Mouse (Mus musculus) left cerebral cortex, postnatal 25 days (tissue): ENCODE results near the gene Mbd6. TPM values are rescaled to one million over a fixed set of nuclear protein-coding genes. Genes with fewer than 3 reads are reported as not detected.

Experiments used
- DNase-seq, 2 experiments: peaks; one replicate each; pipeline ENCODE4 v3.0.0; 2022; ENCODE audit warnings: low spot score in 2 of 2, mixed read lengths in 1 of 2
- intact Hi-C: fragments of 180-260 bp; cut with DNase I; formaldehyde crosslinking; loops from one replicate; pipeline ENCODE4 v1.15.1; 2025
- total RNA-seq, 2 experiments: library from RNA; stranded (reverse); gene quantifications; 2 replicates each; pipeline ENCODE4 v1.2.3; 2021

Gene Mbd6
- total RNA-seq, 2 experiments from 2014 or later: 32.2 to 38.9 TPM

DNA sequence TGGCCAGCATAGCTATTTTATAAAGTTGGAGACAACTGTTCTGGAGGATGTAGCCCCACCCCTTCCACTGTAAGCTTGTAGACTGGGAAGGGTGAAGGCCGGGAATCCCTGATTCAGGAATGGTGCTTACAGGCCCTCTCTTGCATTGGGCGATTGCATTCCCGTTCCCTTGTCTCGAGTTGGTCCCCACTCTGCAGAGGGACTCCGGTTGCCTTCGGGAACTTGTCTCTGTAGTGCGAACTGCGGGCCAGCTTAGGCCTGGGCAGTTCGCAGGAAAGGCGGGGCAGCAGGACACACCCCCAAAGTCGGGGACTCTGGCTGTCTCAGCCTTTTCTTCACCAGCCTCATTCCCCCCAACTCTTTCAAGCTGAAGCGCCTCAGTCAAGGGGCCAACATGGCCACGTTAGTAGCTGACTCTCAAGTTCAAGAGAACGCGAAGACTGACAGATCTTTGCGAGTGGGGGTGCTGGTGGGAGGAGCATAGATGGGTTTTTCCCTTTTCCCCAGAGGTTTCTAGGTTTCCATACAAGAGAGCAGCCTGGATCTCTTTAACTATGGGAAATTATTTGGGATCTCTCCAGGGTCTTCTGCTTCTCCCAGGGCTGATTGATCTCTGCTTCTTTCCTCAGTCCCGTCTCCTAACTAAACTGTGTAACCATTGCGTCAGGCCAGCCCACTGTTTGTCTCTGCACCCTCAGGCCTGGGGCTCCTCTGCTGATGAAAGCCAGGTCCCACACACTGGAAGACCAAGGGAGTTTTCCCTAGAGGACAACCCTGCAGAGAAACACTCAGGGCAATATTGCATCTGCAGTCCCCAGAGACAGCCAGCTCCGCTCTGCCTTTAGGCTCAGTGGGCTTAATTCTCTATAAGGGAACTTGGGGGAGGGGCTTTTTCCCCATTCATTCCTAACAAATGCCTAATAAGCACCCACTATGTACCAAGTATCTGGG, 2.4 kb upstream of the Mbd6 start:
- DNase-seq: peak in 1 of 2 experiments; percentile 51
- intact Hi-C loops: loop anchor here (2.0 kb wide), 1 partner anchor 20 kb away; the partner anchor contains the start of gene Mars

DNA sequence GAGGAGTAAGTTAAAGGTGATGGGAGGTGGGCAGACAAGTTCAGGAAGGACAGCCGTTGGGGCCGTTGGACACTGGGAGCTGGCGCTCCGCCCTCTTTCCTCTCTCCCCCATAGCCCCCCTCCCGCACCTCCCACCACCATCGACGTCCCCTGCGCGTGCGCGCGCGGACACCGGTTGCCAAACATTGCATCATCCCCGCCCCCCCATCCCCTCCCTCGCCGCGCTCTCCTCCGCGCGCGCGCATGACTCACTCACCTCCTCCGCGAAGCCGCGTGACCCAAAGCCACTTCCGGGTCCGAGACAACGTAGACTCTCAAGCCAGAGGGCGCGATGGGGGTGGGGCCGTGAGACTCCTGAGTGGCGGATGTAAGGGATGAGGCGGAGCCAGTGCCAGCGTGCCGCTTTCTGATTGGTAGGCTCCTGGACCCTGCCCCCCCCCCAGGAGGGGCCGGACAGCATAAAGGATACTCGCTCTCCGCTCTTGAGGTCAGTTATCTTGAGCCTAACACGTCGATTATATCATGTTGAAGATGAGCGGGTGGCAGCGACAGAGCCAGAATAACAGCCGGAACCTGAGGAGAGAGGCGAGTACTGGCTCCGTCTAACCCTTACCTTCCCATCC, 1.6 kb upstream of the Mbd6 start:
- peak; percentile 99 to 100 for DNase-seq
- intact Hi-C loops: loop anchor here (2.0 kb wide), 1 partner anchor 20 kb away; the partner anchor contains the start of gene Mars

DNA sequence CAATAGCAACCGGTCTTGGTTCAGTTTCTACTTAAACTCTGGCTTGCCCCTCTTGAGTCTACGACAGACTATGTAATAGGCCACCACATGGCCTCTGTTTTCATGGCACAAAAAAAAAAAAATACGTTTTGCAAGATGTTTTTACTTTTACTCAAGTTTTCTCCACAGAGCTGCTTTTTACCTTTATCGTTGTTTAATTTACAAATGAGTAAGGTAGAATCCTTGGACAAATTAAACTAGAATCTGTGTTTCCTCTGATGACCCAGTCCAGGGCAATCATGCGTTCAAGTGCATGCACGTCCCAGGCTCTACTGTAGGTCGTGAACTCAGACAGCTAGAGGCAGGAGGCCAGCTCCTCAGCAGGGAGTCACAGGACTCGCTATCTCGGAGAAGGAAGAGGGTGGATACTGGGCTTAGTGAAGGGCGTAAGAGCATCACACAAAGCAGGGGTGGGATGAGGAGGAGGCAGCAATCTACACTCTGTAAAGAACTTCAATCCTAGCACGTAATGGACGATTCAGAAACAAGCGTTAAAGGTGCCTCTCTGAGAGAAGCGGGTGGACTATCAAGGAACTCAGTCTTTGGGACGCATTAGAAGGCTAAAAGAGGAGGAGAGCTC, 864 bp upstream of the Mbd6 start:
- DNase-seq: peak; percentile 31 to 47
- intact Hi-C loops: loop anchor here (2.0 kb wide), 1 partner anchor 21 kb away; the partner anchor contains the start of gene Mars

DNA sequence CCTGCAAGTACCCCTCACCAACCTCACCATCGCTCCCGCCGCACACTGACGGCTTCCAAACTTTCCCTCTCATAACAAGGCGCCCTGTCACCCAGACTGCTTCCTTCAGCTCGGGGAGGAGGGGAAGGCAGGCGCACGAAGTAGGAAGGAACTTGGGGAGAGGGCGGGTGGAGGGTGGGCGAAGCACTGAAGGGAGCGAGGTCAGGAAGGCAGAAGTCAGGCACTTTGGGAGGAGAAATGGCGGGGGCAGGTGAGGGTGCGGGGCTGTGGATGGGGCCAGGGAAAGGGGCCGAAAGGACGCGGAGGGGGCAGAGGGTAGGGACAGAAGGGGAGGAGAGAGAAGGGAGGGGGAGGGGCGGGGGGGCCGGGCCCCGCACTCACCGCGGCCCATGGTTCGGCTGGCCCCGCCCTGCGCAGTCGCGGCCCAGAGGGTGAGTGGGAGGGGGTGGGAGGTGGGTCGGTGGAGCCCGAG, 454 bp downstream of the Mbd6 start:
- peak; percentile 40 to 49 for DNase-seq
- intact Hi-C loops: loop anchor here (1.0 kb wide), 1 partner anchor 22 kb away; the partner anchor contains the start of gene Dctn2

DNA sequence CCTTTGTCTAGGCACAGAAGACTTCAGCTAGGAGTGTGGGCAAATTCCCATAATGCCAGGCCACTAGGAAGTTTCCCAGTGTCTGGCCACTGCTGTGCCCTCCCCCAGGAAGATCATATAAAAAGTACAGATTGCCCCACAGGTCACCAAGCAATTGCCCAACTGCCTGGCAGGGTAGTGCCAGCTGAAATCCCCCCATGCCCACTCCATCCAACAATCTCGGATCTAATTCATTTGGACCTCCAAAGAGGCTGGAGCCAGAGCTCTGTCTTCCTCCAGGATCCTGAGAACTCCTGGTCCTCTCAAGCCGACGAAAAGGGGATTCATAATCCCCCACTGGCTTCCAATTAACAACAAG, 903 bp downstream of the Mbd6 start:
- intact Hi-C loops: loop anchor here (1.0 kb wide), 1 partner anchor 22 kb away; the partner anchor contains the start of gene Dctn2
- no peak for DNase-seq

DNA sequence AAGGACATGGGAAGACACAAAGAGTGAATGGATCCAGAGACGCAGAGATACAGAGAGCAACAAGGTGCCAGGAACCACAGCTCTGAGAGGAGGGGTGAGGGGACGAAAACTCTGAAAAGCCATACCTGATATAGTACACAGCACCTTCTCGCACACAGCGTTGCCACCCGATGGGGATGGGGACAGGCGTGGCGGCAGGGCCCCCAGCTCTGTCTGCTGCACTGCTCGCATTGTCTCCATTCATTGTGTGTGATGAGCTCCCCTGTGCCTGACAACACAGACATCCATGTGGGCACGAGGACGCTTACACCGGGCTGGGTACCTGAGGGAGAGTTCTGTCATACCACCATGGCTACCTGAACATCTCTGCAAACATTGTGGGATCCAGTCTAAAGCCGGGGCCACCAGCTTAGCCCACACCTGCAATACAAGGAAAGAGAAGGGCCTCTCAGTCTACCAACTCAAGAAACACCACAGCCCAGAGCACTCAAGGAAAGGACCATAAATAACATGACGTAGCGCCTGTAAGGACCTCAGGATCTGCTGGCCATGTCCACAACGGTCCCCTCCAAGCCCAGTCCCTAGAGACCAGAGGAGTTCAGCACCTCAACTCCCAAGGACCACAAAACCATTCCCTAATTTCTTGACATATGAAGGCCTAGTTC, 1.4 kb downstream of the Mbd6 start:
- intact Hi-C loops: no loop called here

DNA sequence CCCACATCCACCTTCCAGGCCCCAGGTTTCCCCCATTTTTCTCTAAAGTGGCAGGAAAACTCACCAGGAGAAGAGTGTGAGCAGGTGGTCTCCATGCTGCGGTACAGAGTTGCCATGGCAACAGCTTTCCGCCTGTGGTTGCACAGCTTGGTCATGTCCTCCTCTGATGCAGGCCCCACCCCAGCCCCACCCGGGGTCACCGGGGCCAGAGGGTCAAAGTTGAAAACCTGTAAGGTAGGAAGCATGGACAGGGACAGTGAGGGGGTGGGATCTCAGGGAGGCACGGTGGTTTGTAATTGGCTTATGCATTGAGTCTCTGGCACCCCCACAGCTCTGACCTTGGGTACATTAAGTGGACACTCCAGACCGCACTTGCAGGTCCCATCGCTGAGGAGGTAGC, 2.1 kb downstream of the Mbd6 start:
- DNase-seq: no peak
- intact Hi-C loops: no loop called here

More for the DNA sequence above, 1.4 kb downstream of the Mbd6 start:
- DNase-seq: no peak

DNA sequence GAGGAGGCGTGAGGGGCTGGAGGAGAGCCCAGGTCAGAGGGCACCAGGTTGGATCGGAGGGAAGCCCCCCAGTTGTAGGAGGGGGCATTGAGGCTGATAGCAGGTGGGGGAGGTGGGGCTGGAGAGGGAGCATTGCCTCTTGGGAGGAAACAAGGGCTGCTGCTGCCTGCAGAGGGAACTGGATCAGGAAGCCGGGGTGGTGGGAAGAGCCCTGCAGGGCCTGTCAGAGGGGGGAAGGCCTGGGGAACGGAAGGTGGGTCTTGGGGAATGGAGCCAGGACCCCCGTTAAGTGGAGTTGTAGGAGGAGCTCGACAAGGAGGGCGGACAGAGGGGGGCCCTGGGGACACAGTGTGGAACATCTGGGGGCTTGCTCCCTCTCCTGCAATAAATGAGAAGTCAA, 2.6 kb downstream of the Mbd6 start:
- intact Hi-C loops: no loop called here

DNA sequence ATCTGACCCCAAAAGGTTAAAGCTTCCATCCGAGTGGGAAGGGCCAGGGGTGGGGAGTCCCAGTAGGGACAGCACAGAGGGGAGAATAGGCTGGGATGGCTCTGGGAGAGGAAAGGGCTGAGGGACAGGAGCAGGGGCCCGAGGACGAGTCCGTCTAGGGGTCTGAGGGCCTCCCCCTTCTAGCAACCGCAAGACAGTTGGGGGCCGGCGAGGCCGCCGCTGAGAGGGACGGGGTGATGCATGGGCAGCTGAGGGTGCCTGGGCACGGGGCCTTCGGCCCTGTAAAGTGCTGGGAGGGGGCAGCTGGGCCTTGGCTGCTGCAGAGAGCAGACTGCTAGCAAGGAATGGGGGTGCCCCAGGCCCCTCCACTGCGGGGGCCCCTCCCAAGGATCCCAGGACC, 3.2 kb downstream of the Mbd6 start:
- intact Hi-C loops: no loop called here
- no peak for DNase-seq

More for the DNA sequence above, 2.6 kb downstream of the Mbd6 start:
- no peak for DNase-seq

DNA sequence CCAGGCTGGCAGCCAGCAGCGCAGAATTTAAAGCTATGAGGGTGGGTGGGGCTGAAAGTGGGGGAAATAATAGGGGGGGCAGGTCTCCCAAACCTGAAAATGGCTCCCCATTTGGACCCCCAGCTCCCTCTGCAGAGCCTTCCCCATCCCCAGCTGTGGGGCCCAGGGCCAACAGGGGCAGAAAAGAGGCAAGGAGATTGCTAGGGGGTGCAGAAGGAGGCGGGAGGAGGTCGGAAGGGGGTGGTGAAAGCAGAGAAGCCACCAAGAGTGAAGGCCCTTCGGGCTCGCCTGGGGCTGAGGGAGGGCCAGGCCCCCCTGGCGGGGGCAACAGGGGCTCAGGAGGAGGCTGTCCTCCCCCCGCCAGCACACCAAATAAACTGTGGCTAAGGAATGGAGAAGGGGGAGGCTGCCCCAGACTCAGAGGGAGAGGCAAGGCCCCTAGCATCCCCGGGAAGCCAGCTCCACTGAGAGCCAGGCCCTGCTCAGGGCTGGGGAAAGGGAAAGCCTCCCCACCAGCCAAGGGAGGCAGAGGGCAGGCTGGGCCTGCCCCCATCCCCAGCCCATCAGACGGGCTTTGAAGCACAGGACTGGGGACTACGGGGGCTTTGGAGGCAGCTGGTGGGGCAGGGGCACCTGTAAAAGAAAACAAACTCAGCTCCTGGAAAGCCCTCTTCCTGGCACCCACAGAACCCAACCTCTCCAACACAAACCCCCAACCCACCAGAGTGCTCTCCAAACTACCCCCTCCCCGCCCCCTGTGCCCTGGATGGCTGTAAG, 3.9 kb downstream of the Mbd6 start:
- DNase-seq: no peak
- intact Hi-C loops: no loop called here

DNA sequence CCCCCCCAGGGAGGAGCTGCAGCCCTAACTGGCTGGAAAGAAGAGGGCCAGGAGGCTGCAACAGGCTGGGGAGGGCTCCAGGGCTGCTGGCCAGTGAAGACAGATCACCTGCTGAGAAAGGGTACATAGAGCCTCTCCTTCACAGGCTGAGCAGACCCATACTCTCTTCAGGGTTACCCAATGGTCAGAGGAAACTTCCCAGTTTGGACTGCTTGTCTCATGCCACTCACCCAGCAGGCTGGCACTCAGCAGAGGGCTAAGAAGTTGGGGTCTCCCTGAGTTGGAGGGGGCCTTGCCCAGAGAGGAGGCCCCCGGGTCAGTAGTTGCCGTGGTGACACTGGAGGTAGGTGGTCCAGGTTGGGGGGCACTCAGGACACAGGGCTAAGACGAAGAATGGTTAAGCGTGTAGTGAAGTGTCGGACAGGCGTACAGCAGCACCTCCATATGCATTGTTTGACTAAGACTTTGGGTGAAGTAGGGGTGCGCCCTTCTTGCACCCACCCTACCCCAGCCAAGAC, 4.7 kb downstream of the Mbd6 start:
- DNase-seq: no peak
- intact Hi-C loops: no loop called here

DNA sequence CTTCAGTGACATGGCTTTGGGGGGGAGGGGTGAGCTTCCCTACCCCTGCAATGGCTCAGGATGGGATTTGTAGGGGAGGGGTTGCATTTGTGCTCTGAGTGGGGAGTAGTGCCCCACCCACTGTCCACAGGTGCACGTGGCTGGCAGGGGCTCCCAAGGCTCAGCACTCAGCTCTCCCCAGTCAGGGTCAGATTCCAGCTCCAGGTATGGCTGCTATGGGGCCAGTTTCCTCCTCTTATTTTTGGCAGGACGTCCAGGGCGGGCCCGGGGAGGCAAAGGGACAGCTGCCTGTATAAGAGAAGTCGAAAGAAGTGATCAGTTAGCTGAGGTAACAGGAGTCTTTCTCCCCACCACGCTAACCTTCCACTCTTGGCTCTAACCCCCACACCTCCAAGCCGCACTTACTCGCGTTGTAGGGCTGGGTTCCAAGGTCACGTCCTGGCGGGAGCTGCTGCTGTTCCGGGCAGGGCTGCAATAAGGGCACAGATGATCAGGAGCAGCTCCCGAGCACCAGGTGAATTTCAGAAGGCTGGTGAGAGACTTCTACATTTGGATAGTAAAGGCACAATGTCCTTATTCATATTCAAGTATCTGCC, 6.1 kb downstream of the Mbd6 start:
- DNase-seq: no peak
- intact Hi-C loops: no loop called here

DNA sequence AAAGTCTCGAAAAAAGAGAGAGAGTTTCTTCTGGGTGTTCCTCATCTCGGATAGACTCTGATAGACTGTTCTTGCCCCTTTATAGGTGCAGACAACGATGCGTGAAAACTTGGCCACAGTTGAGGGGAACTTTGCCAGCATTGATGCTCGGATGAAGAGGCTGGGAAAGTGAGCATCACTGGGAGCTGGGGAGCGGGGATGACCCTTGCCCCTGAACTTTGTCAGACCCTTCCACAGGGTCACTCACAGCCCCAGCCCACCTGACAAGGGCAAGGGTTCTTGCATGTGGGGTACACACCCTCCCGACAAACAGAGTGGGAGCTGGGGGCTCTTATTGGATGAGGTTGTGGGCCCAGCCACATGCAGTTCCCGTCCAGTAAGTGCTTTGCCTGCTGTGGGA, 7.5 kb downstream of the Mbd6 start:
- intact Hi-C loops: no loop called here
- no peak for DNase-seq

DNA sequence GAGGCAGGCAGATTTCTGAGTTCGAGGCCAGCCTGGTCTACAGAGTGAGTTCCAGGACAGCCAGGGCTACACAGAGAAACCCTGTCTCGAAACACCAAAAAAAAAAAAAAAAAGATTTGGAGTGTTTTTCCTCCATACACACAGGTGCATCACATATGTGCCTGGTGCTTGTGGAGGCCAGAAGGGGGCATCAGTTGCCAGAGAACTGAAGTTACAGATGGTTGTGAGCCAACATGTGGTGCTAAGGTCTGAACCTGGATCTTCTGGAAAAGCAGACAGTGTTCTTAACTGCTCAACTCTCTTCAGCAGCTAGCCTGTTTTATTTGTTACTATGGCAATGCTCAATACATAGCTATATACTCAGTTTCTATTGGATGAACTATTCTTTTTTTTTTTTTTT, 9.1 kb downstream of the Mbd6 start:
- intact Hi-C loops: no loop called here
- DNase-seq: no peak

DNA sequence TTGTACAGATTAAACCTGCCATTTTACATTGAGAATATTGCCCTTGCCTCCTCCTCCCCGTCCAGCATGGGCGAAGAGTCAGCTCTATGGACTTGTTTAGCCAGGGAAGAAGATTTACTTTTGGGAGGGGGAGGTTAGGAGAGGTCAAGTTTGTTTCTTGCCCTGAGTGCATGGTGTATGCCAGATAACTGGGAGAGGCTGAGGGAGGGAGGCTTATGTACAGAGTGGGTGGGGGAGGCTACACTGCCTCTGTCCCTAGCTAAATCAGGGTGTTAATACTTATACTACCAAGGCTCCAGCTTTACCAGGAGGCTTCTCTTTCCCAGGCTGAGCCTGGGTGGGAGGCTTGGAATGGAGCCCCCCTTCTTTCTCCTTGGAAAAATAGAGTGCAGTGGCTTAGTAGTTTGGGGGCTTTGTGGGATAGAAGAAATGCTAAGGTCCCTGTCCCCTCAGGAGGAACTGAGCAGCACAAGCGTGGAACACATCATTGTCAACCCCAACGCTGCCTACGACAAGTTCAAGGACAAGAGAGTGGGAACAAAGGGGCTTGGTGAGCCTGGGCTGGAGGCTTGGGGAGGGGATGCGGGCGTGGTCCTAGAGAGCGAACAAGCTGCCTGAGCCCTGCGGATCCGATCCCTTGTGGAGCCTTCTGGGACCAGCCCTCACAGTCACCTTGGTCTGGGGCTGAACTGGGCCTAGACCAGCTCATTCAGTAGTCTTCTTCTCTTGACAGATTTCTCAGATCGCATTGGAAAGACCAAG, 14.4 kb downstream of the Mbd6 start:
- no peak for DNase-seq
- intact Hi-C loops: no loop called here

DNA sequence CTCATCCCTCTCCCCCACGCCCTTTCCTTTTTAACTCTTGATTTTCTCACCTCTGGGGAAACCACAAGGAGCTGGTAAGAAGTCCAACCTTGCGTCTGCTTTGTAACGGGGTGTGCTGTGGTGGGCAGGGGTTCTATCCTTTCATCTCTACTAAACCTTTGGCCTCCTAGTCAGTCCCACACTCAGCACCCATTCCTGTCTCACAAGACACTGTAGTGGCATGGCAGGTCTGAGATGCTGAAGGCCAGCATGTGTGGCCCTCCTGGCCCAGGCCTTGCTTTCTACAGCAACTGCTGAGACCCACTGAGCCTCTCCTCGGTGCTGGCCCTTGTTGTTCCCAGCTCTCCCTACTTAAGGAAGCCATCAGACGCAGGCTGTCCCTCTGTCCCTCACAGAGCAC, 16.4 kb downstream of the Mbd6 start:
- no peak for DNase-seq
- intact Hi-C loops: no loop called here

DNA sequence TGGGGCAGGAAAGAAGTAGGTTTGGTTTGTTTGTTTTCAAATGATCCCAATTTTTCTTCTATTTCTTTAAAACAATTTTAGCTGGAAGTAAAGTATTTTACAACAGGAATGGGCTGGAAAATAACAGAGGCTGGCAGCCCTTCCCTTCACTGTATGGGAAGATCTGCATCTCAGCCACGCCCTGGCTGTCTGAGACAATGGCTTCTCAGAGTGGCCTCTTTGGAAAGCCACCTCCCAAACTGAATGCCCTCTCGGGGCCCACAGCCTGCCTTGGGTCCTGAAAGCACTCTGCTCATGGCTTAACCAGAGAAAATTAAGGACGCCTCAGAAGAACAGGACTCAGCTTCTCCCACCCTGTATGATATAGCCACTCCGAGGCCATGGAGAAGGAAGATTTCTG, 18.9 kb downstream of the Mbd6 start:
- intact Hi-C loops: no loop called here
- DNase-seq: no peak

DNA sequence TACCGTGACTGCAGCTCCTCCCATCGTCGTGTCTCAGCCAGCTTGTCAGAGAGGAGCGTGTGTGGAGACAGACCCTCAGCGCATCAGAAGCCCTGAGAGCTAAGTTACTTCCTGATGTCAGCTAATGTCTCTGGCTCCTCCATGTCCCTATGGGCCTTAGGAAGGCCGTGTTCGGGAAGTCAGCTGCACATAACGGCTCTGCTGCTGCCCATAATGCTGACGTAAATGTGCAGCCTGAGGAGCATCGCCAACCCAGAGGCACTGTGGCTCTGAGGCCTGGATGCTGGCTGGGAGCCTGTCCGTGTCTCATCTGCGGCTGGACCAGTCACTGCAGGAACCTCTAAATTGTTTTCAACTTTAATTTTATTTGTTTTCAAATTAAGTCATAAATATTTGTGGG, 19.8 kb downstream of the Mbd6 start:
- intact Hi-C loops: no loop called here
- DNase-seq: no peak
